Mouse (Mus musculus): ENCODE measurements at regions not wholly inside any gene's neighbourhood (a gene's known extent, or its start where the extent isn't known, plus 50 kb on each side); places are given as distances from the start of the nearest gene placed in this dataset.

DNA sequence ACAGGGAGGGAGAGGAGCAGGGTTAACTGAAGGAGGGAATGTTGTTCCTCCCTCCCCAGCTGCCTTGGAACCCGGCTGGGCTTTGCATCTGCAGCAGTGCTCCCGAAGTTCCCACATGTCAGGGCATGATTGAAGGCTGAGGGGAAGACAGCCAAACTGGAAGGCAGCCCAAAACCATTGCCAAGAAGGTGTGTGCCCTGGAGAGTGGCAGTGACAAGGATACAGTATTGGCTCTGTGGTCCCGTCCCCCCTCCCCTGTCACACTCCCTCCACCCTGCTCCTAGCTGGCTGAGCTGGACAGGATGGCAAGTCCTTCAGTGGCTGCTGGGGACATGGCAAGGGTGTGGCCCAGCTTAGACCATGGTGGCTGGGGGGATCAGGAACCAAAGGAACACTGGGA lies 79.1 kb downstream of the Cyp26b1 start:
- DNase-seq (ENCODE audit: low spot score in 2 of 2) = no peak

DNA sequence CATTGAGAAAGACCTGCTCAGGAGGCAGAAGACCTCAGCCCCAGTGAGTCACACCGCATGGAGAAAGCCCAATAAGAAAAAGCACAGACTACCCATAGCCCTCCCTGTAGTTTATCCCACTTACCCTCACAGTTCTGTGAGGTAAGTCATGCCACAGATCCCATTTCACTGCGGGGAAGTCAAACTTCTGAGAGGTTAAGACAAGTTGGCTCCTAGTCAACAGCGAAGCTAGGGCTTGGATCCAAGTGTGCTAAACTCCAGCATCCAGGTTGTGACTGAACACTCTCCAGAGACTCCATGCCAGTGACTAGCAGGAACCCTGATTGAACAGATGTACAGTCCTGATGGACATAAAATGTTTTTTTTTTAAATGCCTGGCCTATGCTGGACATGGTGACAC lies 85.1 kb downstream of the Cyp26b1 start:
- no peak for DNase-seq (ENCODE audit: low spot score in 2 of 2)

DNA sequence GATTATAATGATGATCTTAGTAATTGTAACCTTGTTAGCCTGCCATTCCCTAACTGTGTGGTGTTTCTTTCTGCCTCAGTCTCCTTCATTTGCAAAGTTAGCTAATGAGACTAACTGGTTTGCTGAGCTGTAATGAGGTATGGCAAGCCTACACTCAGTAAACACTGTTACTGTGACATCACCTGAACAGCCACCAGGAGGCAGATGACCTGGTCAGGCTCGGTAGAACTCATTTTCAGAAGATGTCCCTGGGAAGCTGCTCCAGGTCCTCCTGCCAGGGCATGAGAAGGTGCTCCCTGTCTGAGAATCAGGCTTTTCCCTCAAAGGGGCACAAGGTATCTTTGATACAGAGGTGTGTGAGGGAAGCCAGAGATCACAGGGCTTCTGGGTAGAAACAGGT lies 87.0 kb downstream of the Cyp26b1 start:
- DNase-seq (ENCODE audit: low spot score in 2 of 2) = no peak

DNA sequence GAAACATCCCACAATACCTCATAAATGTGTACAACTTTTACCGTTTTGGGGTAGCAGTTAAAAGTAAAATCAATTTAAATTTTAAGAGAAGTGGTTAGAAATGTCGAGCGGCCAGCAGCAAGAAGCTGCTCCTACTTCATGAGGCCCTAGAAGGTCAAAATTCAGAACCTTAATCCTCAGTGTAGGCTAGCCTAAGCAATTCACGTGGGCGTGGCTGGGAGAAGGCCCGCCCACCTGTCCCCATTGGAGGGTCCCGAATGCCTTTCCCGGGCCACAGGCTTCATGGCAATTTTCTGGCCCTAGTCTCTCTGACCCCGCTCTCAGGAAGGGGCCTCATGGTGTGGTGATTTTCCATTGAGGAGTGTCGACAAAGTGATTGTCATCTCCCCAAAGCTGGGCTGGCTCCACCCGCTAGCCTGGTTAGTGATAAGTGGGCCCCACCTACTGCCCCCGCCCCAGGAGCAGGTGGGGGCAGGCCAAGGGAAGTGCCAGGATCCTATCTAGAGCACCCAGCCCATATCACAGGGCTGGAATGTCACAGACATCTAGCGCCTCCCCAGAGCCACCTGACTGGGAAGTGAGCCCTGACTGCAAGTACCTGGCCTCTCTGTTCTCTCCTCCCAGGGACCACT lies 93.3 kb downstream of the Cyp26b1 start:
- no peak for DNase-seq (ENCODE audit: low spot score in 2 of 2)

DNA sequence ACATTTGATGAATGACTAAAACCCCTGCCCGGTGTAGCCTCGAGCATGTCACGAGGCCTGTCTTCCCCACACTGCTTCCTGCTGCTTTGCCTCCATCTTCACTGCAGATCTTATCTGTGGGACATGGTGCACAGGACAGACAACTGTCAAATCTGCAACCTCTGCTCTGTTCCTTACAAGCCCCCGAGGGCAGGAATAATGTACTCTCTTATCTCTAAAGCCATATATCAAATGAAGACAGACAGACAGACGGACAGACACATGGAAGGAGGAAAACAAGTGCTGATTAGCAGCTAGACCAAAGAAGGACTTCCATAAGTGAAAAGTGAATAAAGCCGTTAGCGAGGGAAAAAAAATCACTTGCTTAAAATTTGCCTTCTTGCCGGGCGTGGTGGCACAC lies 95.6 kb downstream of the Cyp26b1 start:
- DNase-seq (ENCODE audit: low spot score in 2 of 2) = no peak

DNA sequence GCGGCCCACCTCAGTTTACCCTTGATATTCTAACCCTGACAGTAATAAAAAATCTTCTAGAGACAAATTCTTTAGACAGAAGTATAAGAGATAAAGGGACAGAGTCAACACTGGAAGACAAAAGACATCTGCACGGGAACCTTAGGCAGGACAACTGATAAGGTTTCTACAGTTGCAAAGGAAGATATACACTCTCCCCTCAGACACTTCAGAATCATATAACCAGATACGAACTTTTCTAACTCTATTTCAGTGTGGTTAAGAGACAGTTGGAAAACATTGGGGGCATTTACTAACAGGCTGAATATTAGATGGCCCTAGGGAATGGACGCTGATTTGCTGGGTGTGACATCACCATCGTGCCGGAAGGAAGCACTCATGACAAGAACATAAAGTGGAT lies 100.0 kb downstream of the Cyp26b1 start:
- DNase-seq (ENCODE audit: low spot score in 2 of 2) = no peak

DNA sequence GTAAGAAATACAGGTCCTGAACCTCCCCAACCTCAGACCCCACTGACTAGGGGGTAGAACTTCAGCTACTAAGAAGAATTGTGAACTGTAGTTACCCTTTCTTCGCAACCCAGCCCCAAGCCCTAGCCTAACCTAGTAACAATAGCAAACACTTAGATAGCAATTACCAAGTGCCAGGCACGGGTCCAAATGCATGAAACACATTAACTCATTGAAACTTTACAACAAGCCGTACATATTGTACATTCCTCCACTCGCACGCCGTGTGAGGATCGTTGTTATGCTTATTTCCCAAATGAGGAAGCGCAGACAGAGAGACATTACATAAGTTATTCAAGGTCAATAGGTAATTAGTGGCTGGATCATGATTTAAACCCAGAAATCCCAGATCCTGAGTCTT lies 100.5 kb downstream of the Cyp26b1 start:
- no peak for DNase-seq (ENCODE audit: low spot score in 2 of 2)

DNA sequence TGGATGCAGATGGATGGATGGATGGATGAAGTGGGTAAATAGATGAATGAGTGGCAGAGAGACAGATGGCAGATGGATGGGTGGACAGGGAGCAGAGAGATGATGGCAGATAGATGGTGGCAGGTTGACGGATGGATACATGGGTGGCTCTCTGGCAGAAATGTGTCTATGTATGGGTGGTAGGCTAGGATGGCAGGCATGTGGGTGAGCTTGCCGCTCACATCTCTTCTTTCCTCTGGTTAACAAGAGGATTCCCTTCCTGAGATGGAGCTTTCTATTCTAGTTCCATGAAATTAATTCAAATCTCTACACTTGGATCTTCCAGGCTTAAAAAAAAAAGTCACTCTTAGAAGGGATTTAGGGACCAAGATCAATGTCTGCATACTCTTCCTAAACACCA lies 101.1 kb downstream of the Cyp26b1 start:
- no peak for DNase-seq (ENCODE audit: low spot score in 2 of 2)

DNA sequence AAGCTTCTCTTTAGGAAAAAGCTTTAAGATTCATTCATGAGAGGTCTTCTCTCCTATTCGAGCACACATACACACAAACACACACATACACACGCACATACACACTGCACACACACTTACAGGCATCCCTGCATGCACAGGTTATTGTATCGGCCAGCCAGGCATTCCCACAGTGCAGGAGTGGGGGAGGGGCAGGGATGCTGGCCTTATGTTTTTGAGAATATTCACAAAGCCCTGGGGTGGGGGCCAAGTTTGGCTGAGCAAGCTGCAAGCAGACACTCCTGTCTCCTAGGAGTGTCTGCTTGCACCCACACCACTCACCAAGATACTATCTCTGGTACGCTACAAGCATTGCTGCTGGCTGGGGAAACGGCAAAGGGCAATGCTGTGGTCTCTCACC lies 102.6 kb downstream of the Cyp26b1 start:
- DNase-seq (ENCODE audit: low spot score in 2 of 2) = no peak

DNA sequence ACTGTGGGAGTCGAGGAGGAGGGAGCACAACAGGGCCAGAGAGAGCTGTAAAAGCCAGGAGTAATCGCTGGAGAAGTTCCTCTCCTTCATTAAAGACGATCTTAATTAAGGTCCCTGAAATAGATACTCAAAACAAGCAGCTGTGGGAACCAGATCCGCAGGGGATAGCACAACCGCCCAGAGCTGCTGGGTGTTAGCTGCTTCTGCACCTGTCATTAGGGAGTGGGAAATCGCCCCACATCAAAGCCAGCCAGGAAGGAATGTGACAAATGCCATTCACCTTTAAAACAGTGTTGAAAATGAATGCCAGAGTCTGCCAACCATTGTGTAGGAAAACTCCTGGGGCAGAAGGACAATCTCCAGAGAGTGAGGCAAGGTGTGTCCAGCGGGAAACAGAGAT lies 112.5 kb downstream of the Cyp26b1 start:
- no peak for DNase-seq (ENCODE audit: low spot score in 2 of 2)

DNA sequence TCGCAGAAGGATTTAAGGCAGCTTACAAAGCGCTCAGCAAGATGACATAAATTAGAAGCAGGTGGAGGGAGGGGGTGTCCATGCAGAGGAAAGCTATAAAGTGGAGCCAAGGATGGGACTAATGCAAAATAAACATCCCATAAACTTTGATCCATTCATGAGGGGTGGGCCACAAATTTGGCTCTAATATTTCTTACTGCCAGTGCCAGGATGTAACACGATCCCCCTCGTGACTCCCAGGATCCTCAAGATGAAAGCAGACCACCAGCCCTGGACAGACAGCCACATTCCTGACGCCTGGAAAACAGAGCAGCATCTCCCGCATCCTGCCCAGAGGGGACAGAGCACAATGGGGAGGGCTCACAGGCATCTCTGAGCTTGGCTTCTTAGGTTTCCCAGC lies 116.6 kb downstream of the Cyp26b1 start:
- DNase-seq (ENCODE audit: low spot score in 2 of 2) = no peak

DNA sequence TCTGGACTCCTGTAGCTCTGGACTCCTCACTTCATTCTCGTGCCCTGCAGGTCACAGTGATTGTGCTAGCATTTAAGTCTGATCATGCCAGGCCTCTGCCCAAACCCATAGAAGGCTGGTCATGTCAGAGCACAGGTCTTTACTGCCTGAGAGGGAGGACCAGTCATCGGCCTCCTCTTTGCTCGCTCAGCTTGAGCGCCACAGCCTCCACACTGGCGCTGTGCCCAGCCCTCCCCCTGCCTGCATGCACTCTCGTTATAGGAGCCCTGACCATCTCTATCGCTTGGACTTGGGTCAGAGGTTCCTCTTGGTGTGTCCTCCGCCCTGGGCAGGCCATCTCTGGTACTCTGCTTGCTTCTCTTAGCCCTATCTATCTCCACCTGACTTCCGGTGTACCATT lies 117.2 kb downstream of the Cyp26b1 start:
- DNase-seq (ENCODE audit: low spot score in 2 of 2) = no peak

DNA sequence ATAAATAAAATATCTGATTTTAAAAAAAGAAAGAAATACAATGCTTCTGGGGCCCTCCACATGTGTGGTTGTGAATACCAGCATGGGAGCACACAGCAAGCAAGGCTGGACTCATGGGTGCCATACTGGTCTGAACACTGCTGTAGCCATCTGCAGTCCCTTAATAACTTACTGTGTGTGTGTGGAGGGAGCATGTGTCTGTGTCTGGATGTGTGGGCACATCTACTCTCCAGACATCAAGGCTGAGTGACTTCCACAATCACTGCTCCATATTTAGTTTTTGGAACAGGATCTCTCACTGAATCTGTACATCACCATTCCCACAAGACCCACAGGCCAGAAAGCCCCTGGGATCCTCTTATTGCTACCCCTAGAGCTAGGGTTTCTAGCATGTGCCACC lies 118.9 kb downstream of the Cyp26b1 start:
- no peak for DNase-seq (ENCODE audit: low spot score in 2 of 2)

DNA sequence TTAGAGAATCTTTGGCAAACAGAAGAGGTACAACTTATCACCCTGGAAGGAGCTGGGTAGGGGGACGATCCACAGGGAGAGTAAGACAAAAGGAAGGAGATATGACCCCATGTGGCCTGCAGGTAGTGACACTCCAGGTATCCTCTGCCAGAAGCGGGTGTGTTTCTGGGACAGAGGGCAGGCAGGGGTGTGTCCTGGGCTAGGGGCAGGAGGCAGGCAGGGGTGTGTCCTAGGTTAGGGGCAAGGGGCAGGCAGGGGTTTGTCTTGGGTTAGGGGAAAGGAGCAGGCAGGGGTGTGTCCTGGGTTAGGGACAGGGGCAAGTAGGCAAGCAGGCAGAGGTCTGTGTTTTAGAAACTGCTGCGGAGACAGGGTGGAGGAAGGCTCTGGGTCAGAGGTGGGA lies 120.5 kb downstream of the Cyp26b1 start:
- DNase-seq (ENCODE audit: low spot score in 2 of 2) = no peak

DNA sequence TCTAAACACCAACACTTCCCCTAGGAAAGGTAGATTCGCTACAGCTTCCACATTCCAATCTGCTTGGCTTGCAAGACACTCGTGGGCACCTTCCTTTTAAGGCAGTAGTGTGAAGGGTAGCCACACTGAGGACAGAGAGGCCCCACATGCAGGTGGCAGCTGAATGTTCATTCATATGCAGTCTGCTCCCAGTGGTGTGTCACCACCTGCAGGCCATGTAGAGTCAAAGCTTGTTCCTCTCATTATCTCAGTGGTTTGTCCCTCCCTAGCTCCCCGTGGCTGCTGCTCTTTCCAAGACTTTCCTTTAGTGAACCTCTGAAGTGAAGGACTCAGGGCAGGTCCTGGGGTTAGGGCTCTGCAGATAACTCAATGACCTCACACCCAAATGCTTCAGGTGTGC lies 121.4 kb downstream of the Cyp26b1 start:
- no peak for DNase-seq (ENCODE audit: low spot score in 2 of 2)

DNA sequence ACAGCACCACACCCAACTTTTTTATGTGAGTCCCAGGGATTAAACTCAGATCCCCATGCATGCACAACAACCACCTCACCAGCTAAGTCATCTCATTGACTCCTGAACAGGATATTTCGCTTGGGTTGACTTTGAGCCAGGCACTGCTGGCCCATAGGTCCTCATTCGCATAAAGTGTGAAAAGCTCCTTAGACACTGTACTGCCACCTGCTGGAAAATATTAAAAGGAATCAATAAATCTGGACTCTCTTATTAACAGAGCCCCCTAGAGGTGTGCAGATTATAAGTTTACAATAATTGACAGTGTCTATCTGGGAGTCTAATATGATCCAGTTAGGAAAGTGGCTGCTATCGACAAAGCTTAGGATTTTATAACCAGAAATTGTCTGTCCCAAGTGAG lies 126.4 kb downstream of the Cyp26b1 start:
- DNase-seq (ENCODE audit: low spot score in 2 of 2) = no peak

DNA sequence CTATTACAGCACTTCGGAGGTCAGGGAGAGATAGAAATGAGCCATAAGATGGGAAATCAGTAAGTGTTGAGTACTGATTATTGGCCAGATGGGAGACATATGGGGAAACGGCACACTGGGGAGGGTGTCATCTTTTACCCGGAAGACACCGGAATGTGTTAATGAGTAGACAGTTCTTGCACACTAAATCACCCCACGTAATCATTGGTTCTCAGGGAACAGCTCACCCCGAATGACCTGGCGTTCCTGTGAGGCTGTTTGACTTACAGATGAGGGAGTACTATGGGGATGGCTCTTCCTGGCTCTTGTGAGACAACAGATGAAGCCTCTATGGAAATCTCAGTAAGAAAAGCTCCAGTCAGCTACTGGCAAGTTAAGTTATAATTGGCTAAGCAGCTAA lies 127.5 kb downstream of the Cyp26b1 start:
- DNase-seq (ENCODE audit: low spot score in 2 of 2) = no peak

DNA sequence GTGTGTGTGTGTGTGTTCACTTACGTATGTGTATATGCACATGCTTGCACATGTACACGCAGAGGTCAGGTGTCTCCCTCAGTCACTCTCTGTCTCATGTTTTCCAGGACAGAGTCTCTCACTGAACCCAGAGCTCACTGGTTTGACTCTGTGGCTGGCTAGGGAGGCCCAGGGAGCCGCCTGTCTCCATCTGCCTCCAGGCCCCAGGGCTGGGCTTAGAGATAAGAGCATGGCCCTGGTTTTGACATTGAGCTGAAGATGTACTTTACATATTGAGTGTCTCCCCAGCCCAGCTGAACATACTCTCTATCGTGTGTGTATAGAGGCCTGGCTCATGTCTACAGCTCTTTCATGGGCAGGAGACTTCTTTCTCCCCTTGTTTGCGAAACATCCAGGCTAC lies 128.1 kb downstream of the Cyp26b1 start:
- DNase-seq (ENCODE audit: low spot score in 2 of 2) = no peak

DNA sequence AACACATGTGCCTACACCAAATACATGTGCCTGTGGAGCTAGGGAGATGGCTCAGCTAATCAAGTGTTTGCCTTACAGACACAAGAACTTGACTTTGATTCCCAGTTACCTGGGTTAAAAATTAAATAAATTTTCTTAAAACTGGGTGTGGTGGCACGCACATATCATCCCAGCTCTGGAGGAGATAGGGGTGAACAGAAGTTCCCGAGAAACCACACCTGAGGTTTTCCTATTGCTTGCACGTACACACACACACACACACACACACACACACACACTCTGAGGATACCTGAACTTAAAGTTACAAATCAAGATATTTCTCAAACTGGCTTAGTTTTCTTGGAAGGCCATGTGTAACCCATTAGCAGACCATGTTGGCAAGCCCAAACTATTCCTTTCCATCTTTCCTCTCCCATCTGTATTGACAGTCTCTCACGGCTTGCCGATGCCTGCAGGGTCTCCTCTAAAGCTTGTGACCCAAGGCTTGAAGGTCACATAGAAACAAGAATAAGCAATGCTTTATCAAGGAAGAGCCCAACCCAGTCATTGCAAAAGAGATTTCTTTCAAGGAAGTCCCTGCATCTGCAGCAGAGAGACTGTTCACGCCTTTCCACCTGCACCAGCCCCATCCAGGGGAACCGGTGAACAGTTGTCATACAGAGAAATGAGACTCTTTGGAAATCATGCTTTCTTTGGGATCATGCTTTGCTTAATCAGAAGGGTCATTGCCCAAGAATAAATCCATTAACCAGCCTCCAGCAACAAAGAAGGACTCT lies 129.9 kb downstream of the Cyp26b1 start:
- no peak for DNase-seq (ENCODE audit: low spot score in 2 of 2)

DNA sequence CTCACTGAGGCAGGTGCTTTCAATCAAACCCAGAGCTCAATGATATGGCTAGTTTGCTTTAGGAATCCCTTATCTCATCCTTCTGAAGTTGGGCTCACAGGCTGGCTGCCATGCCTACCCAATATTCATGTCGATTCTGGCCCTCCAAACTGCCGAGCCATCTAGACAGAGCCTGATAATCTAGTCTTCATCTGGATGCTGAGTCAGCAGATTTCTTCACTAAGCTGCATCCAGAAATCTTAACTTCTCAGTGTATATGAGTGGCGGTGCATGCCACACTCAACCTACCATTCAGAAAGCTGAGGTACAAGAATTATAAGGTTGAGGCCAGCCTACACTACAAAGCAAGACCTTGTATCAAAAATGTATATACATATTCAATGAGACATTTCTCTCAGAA lies 136.9 kb downstream of the Cyp26b1 start:
- DNase-seq (ENCODE audit: low spot score in 2 of 2) = no peak

DNA sequence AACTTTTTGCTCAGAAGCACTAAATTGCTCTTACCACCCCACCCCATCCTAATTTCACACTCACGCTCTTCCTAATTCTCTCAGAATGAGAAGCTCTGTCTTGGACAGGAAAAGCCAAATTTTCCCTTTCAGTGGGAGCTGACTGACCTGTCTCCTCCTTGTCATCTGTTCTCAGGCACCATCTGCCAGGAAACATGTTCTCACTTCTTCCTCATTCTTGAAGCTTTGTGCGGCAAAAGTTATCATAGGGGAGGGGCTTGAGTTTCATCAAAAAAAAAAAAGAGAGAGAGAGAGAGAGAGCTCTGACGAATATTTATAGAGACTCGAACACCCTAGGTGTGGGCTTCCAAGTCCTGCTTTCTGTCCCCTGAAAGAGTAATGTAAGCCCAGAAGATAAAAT lies 148.6 kb downstream of the Cyp26b1 start:
- DNase-seq (ENCODE audit: low spot score in 2 of 2) = no peak

DNA sequence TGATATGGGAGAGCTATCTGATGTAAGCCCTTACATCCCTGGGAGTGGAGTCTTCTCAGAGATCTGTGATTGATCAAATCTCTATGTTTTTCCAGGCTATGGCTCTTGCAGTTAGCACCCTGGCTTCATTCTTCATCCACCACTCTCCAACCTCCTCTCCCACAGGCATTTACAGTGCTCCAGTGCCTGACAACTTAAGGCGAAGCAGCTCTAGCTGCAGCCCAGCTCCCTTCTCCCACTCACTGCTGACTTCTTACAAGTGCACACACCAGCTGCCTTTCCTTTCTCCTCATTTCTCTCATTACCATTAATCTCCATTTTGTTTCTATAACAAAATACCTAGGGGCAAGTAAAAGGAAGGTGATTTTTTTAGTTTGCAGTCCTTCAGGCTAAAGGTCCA lies 151.0 kb downstream of the Cyp26b1 start:
- DNase-seq (ENCODE audit: low spot score in 2 of 2) = no peak

DNA sequence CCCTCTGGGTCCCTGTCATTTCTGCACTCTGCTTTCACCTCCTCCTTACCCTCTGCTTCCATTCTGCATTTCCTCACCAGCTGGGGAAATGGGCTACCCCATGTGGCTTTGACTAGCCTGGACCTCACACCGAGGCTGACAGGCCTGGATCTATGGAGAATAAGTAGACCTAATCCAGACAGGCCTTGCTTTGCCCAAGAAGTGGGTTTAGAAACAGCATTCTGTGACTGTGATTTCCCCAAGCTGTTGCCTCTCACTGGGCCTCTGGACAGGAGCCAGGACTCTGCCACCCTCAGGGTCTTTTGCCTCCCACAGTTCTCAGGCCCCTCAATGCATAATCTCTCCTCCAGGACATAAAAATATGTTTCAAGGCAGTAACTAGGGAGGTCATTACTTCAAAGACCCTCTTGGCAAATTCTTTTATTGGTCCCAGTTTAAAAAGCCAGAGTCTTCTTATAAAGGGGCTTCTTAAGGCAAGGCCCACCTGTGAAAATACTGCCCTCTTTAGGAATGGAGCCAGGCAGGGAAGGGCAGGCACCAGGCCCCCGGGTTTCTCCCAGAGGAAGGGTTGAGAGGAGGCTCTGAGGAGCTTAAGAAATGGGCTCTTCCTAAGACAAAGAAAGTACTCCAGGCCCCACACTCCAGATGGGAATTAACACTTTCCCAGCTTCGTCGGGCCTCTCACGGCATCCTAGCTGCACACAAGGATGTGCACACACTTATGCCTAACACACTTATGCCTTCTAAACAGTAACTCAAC lies 151.8 kb downstream of the Cyp26b1 start:
- no peak for DNase-seq (ENCODE audit: low spot score in 2 of 2)
